Mouse (Mus musculus) spleen, adult 2 months (tissue): ENCODE data around the gene Sox10.

ENCODE experiments used
- CTCF ChIP-seq: fragments of 200-500 bp; IDR thresholded peaks from 2 replicates; pipeline ENCODE4 v1.5.1; 2011; ENCODE audit warnings: mild to moderate bottlenecking, inconsistent platforms; ENCODE audit not compliant: insufficient read depth, insufficient read length, insufficient replicate concordance; ENCODE audit errors: extremely low read depth
- POLR2A ChIP-seq: fragments of 200-500 bp; IDR thresholded peaks from 2 replicates; pipeline ENCODE4 v1.6.1; 2011; ENCODE audit warnings: low read depth, low read length, inconsistent platforms

DNA sequence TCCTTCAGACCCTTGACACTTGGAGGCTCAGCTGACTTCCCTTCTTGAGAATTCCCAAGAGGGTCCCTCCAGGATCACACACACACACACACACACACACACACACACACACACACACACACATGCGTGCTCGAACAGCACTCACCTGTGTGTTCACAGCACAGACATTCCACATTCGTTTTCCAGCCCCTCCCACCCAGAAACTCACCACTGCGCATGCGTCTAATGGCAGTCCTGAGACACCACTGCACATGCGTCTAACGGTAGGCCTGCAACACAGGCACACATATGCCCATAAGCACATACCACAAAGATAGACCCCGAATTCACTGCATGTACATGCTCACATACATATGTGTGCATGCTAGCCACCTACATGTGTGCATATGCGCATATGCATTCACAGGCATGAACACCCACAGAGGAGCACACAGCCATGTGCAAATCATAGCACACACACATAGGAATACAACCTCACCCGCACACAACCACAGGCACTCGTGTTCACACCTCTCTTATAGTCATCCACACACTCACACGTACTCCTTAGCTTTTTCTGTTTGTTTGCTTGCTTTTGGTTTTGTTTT is 34.4 kb upstream of the Sox10 start:
- TF ChIP-seq CTCF (no peak), POLR2A (no peak)
